Mouse (Mus musculus) ES-Bruce4 (cell line): ENCODE results near the gene Gls.

Experiments used
- CTCF ChIP-seq: IDR thresholded peaks from one replicate; pipeline ENCODE4 v1.8.1; 2011; ENCODE audit warnings: low read depth, low read length
- POLR2A ChIP-seq: IDR thresholded peaks from one replicate; pipeline ENCODE4 v1.8.1; 2011; ENCODE audit warnings: low read length; ENCODE audit not compliant: insufficient read depth

GRCm38 (mm10) chr1:52156351-52156750 lies 76.7 kb downstream of the Gls start:
- TF ChIP-seq CTCF (no peak), POLR2A (no peak)
